Mouse (Mus musculus) ES-Bruce4 (cell line): ENCODE measurements at regions not wholly inside any gene's neighbourhood (a gene's known extent, or its start where the extent isn't known, plus 50 kb on each side); places are given as distances from the start of the nearest gene placed in this dataset.

ENCODE experiments used
- EP300 ChIP-seq: IDR thresholded peaks from 2 replicates; pipeline ENCODE4 v1.6.1; 2011; ENCODE audit warnings: low read depth, low read length; ENCODE audit not compliant: insufficient read depth
- POLR2A ChIP-seq: IDR thresholded peaks from one replicate; pipeline ENCODE4 v1.8.1; 2011; ENCODE audit warnings: low read length; ENCODE audit not compliant: insufficient read depth

- no peak for TF ChIP-seq POLR2A
- no peak for TF ChIP-seq EP300
These were observed 79.6 kb downstream of the Zfp36l2 start for GRCm38 (mm10) chr17:84107946-84108686.
